Mouse (Mus musculus) CD8-positive naive resting alpha-beta T cell, adult 2 months (primary cell): ENCODE measurements at regions not wholly inside any gene's neighbourhood (a gene's known extent, or its start where the extent isn't known, plus 50 kb on each side); places are given as distances from the start of the nearest gene placed in this dataset.
A peak's percentile ranks its signal among the peaks of the same experiment; 100 is the strongest.

Experiments
- DNase-seq, 2 experiments: peaks; one replicate each; pipeline ENCODE4 v3.0.0; 2022; ENCODE audit warnings: low read depth in 2 of 2, low spot score in 2 of 2

DNA sequence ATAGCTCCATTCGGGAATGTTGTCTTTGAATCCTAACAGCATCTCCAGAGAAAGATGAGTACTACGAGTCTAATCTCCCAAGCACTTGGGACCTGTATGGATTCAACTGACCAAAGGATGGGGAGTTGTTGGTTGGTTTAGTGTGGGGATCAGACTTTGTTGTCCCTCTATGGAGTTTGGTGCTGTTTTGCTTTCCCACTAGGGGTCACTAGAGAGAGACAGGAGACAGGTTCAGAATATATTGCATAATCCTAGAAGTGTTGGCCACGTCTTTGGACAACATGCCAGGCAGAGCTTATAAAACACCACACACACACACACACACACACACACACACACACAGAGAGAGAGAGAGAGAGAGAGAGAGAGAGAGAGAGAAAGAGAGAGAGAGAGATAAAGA lies 118.6 kb upstream of the Ercc6l2 start:
- peak; percentile 1 to 18 for DNase-seq

DNA sequence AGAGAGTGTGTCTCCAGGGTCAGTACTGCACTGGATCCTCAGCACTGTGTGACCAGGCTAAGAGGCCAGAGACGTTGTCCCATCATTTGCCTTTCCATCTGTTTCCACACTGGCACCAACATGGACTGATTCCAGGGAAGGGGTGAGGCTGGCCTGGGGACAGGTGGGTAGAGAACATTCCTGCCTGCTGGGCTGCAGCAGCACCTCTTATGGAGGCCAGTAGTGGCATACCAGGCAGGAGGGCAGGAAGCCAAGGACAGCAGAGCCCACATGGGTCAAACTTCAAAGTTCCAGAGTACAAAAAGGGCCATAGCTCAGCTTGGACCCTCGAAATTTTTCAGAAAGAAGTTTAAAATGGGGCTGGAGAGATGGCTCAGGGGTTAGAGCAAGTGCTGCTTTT lies 115.4 kb upstream of the Ercc6l2 start:
- DNase-seq = no peak

DNA sequence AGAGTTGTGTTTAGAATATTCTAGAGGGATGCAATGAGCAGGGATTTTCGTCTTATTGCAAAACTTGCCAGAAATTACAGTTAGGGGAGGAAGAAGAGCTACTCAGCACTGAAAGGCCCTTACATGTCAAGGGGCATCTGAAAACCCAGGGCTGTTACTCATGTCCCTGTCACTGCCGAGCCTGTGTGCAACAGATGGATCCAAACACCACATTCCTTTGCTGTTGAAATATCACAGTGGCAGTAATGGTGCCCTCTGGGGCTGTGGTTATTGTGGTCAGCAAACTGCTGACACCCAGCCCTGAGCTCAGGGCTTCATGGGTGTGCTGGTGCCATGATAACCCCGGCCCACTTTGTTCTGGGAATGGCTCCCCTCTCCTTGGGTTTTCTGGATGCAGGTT lies 114.3 kb upstream of the Ercc6l2 start:
- no peak for DNase-seq

DNA sequence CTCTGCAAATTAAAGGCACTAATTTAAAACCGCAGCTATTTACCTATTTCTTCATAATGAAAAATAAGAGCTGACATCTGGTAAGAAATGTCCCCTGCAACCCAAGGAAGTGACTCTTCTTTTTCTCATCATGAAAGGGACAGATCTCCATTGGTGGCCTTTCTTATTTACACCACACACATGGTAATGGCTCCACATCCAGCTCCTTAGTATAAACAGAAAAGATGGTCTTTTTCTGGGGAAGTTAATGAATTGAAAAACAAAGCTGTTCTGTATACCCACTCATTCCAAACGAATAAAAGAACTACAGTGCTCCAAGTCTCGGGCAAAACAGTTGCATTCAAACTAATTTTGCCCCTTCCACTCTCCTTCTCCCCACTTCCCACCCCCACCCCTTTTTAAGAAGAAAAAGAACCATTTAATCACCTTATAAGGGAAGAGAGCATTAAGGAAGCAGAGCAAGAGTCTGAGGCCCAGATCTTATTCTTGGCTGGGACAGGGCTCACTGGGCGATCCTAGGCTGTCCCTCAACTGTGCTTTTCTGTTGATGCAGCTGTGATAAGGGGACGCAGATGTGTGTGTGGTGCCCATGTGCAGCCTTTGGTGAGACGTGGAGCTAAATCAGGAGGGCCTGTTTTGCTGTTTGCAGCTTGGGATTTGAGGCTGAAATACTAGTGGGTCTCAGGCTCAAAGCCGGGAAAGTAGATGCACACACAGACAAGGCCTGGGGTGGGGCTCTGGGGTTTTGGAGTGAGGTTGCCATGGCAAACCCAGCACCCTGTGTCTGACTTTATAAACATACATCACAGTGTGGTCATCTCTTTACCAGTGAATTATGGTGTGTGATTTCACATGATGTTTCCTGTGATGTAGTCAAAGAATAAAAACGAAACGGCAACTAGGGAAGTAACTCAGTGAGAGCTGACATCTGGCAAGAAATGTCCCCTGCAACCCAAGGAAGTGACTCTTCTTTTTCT lies 113.6 kb upstream of the Ercc6l2 start:
- DNase-seq = no peak

DNA sequence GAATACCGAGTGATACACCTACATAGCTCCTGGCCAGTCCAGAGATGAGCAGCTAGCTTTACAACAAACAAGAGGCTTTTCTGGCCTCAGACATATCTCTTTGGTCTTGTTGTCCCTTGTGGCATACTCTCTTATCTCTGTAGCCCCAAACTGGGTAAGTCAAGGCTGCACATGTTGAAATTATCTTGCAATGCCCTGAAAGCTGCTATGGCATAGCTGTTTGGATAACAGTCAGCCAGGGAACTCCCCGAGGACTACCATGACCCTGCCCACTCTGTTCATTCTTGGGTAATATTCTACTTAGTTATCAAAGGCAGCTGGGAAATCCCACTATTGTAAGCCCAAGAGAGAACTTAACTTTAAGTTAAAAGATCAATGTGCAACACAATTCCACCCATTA lies 106.5 kb upstream of the Ercc6l2 start:
- DNase-seq = no peak

DNA sequence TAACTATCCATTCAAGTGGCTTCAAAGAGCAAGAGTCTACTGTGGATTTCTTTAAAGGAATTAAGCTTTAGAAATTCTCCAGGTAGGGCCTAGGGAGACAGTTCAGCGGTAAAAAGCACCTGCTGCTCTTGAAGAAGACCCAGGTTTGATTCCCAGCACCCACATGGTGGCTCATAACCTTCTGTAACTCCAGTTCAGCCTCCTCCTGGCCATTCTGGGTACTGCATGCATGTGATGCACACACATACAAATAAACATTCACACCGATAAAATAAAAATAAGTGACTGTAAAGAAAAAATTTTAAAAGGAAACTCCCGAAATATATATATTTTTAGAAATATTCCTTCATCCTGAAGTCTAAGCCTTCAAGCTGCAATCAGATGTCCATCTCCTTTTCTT lies 101.9 kb upstream of the Ercc6l2 start:
- DNase-seq = no peak

DNA sequence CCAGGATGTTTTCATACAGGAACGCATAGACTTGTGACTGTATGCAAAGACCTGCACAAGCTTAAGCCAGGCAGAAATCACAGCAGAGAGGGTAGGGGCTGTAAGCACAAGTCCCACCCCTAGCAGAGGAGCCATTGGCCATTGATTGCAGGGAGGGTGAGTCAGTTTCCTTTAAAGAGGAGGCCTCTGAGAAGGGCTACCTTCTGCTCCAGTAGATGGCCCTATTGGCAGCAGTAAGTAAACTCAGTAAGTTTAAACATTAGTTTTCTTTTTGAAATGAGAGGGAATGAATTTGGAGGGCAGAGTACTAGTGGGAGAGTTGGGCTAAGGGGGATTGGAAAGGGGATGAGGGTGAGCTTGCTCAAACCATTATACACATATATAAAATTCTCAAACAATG lies 98.5 kb upstream of the Ercc6l2 start:
- no peak for DNase-seq

DNA sequence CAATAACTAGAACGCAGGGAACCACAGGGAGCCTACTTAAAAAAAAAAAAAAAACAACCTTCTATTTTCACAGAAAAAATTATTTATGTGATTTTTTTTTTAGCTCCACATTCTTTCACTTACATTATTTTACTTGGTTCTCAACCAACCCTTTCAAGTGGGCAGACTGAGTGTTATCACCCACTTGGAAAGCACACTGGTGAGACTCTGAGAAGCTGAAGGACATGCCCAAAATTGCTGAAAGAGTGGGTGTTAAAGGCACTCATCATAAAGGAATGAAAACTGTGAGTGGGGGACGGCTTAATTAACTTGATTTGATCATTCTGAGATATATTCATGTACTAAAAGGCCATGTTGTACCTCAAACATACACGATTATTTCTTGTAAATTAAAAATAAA lies 97.8 kb upstream of the Ercc6l2 start:
- no peak for DNase-seq

DNA sequence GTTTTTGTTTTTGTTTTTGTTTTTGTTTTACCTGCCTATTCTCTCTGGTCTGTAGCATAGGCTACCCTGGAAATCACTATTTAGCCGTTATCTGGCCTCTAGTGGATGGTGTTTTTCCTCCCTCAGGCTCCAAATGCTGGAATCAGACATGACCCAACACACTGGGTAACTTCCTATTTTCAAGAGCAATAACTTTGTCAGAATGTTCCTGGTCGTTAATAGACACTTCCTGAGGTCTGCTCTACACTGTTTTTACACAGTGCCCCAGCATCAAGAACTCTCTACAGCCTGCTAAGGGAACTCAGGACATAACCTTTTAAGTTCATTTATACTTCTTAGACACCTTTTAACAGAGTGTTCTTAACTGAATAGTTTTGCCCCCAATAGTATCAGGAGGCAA lies 96.3 kb upstream of the Ercc6l2 start:
- no peak for DNase-seq

DNA sequence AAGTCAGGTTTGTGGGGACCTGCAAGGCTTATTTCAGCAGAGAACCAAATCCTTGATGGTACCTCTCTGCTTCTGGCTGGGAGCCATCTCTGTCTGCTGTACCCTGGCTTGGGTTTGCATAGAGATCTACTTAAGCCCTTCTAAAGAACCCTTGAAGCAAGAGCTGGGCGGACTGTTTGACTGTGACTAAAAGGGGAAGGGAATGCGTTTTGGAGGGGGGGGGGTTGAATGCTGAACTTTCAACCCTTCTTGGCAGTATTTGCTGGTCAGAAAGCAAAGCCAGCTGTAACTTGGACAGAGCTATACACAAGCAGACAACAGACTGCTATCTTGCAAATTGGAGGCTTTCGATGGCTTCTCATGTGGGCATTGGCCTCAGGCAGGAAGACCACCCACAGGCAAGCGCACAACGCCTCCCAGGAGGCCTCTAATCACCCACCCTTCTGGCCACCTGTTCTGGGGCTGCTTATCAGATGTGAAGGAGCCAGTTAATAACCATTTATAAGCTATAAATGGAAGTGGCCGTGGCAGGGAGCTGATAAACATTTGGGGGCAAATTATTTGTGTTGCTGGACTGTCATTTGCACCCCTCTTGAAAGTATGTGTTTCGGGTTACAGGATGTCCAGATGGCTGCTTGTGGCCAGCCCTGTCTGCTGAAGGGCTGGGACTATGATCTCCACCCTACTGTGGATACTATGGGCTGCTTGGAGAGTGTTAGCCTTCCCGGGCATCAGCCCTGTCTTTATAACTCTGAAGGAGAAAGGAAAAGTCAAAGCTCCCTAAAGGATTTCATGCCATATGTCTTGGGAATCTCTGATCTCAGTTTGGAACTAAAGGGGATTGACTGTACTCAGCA lies 95.5 kb upstream of the Ercc6l2 start:
- DNase-seq = no peak

DNA sequence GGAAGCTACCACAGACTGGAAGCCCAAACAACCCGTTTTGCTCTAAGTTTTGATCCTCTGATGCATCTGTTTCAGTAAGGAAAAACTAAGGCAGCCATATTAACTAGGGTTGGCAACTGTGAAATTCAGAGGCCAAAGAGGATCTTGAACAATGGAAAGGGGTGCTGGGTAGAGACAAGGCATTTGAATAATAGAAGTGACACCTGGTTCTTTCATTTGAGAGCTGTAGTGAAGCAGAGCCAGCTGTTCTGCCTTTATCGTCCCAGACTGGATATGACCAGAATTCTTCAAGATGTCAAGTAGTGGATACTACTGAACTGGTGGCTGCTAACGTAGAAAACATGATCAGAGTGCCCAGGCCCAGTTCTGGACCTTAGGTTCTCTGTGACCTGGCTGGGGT lies 94.4 kb upstream of the Ercc6l2 start:
- no peak for DNase-seq

DNA sequence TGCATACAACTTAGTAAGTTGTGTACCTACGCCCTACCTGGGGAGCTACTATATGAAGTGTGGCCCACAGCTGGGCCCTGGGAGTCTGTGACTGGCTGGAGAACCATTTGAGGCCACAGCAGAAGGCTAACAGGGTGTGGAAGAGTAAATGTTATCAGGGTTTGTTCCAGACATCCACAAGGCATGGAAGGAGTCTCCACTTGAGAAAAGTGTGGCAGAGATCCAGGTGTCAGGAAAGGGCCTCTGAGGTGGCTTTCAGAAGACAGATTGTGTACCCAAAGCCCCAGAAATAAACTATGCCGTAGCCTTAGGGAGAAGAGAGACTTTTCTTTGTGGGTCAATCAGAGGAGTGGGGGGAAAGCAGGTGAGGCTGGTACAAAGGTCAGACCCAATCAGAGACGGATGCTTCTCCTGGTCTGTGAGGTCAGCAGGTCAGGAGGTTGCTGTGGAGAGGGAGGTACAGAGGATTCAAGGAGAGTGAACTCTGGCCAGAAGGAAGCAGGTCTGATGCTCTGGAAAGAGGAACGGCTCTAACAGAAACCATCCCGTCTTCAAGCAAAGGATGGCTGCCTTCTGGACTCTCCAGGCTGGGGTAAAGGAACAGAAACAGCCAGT lies 93.9 kb upstream of the Ercc6l2 start:
- no peak for DNase-seq

DNA sequence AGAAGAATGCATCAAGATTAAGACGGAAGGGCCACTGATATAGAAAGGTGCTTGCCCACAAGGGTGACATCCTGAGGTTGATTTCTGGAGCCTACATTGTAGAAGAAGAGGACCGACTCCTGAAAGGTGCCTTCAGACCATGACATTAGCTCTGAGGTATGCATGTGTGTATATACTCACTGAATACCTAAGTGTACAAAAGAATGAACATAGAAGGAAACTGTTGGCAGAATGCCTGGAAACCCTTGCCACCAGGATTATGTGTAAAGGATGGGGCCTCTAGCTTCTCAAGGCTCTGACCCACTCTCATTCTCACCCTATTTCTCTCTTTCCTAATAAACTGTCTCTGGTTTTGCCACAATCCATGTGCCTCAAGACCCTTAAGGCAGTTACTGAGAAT lies 90.7 kb upstream of the Ercc6l2 start:
- no peak for DNase-seq

DNA sequence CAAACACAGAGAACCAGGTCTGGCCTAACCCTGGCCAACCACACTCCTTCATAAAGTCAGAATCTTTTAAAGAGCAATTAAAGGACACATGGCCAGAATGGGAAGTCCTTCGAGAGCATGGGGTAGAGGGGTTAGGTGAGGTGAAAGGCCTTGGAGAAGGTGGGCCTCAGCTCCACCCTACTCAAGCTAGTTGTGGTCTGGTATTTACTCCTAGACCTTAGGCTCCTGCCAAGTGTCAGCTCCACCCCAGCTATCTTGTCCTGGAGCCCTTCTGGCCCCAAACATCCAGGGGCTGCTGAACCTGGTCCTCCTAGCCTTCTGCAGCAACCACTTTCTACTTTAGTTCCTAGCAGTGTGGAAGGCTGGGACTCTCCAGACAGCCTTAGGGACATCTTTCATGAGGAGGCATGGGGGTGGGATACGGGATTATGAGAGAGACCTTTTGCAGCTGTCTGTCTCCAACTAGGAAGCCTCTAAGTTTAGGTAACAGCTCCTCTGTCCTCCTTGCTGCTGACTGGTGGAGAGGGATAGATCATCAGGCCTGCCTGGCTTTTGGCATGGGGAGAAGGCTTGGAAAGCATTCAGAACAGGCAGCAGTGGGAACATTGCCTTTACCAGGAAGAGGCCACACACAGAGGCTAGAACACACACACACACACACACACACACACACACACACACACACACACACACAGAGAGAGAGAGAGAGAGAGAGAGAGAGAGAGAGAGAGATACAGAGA lies 90.0 kb upstream of the Ercc6l2 start:
- no peak for DNase-seq

DNA sequence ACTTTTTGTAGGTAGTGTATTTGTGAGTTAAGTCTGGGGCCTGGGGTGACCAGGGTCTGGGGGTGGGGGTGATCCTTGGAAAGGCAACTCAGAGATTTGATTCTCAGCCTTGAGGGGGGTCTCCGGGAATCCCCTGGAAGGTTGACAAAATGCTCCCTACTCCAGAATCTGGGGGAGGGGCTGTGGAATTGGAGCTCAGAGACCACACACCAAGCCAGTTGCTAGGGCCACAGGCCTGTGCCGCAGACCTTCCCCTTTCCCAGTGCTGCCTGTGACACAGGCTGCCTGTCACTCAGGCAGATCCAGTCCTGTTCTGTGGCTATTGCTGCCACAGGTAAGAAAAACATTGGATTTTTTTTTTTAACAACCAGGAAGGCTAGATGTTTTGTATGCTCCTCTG lies 89.0 kb upstream of the Ercc6l2 start:
- DNase-seq = no peak

DNA sequence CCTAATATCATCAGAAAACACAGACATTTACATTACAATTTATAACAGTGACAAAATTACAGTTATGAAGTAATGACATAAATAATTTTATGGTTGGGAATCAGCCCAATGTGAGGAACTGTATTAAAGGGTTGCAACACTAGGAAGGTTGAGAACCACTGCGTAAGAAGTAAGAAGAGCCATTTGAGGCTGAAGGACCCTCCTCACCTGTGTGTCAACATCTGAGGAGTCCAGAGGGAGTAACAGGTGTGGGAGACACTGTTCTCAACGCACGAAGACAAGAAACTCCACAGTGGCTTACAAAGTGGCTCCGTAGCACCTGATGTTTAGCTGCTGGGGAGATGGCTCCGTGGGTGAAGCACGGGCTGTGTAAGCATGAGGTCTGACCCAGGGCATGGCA lies 88.5 kb upstream of the Ercc6l2 start:
- DNase-seq = no peak

DNA sequence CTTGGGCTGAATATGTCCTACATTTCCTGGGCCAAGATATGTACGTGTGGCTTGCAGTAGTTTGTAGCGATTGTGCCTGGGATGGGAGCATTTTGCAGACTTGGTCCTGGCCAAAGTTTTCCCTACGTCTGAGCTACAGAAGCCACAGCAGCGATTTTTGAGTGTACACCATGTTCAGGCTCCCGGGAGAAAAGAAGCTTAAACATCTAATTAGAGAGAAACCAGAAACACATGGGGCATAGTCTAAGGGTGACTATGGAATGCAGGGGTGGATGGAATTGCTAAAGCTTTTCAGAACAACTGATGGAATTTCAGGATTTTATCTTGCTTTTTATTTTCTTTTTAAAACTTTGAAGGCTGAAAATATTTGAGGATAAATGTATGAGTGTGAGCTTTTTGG lies 79.3 kb upstream of the Ercc6l2 start:
- DNase-seq = no peak

DNA sequence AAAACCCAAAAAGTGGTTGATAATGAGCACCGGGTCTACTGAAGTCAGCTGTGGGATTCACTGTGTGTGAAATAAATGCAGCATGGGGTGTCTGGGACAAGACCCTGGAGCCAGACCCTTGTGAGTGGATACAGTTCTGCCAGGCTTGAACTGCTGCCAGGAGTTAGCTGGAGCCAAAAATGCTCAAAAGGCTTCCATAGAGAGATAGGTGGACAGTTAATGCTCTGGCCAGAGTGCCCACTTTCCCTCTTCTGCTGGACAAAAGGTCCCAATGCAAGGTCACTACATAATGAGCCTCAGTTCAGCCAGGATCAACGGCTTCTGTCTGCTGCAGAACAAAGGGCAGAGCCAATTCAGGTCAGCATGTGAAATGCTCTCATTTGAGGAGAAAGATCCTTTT lies 73.2 kb upstream of the Ercc6l2 start:
- no peak for DNase-seq

DNA sequence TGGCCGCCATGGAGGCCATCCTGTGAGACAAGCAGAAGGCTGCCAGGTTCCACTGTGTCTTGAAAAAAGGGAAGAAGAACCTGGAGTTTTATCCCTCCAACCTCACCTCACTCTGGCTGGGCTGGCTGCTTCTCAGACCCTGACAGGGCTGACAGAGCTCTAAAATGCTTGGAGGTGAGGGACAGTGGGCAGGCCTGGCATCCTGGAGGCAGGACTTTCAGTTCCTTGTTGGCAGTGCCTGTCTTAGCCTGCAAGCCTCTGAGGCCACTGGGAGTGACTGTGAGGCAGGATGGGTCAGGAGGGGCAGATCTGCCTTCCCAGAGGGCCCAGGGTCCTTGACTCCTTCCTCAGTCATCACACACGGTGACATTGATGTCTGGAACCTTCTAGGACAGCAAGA lies 66.3 kb upstream of the Ercc6l2 start:
- no peak for DNase-seq

DNA sequence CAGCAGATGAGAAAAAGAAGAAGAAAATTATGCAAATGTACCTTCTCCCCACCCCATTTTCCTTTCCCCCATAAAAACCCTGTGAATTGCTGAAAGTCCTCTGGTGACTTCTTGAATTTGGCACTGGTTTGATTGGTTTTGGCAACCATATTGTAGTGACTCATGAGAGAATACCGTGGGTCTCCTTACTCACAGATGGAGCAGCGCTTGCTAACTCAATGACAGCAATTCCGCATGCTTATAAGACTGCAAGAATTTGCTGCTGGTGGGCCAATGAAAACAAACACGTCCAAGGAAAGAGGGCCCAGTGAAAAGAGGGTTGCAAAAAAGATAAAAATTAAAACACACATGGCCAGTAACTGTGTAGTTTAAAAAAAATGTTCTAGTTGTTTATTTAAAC lies 65.0 kb upstream of the Ercc6l2 start:
- no peak for DNase-seq

DNA sequence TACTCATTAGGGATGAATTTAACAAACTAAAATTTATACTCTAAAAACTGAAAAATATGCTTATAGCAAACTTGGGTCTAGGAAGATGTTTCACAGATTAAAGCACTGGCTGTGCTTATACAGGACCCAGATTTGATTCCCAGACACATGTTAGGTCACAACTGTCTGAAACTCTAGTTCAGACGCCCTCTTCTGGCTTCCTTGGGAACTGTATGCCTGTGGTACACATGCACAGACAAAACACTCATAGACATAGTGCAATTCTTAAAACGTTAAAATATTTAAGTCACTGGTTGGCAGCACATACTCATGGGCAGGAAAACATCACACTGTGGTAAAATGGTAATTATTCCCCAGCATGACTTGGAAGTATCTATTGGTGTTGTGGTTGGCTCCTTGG lies 63.8 kb upstream of the Ercc6l2 start:
- no peak for DNase-seq
